Comparison of ENCODE assay signal across 12 mouse cellular contexts in the genomic region with DNA sequence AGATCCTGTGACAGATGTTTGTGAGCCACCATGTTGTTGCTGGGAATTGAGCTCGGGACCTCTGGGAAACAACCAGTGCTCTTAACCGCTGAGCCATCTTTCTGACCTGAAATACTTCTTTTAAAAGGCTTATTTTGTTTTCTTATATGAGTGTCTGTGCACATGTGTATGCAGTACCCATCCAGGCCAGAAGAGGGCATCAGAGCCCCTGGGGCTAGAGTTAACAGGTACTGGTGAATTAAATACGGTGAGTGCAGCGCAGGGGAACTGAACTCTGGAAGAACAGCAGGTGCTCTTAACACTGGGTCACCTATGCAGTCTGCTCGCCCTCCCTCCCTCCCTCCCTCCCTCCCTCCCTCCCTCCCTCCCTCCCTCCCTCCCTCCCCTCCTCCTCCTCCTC. TPM values are rescaled to one million over a fixed set of nuclear protein-coding genes. Genes with fewer than 3 reads are reported as not detected.
DNase-seq lines count a peak whose midpoint lies in the region; ATAC-seq and TF ChIP-seq lines count a peak whose summit lies in the region.
"Had no signal": no experiment of that assay in that cellular context is flagged by ENCODE, and none has a peak within 500 bp of the region (broad histone marks: within the 10 kb centered on the region; RNA-seq: fewer than 3 reads in every experiment).

No protein-coding gene starts in this region.

- H3K9ac ChIP-seq in liver, embryonic 14.5 days (replicated peaks), result no peak overlapping the region
- no peak overlapping the region for H3K9ac ChIP-seq in liver, embryonic 12.5 days
- no peak overlapping the region for H3K9ac ChIP-seq in MEL (ENCODE audit: control insufficient read depth, low read depth, low read length, poor library complexity, severe bottlenecking)
- H3K9ac ChIP-seq in stomach, postnatal 0 days (ENCODE audit: low read length), result no peak overlapping the region
- H3K9ac ChIP-seq: limb, embryonic 15.5 days; neural tube, embryonic 12.5 days had no signal

- ATAC-seq in liver, embryonic 14.5 days (ENCODE audit: insufficient read depth), result no peak
- no peak for ATAC-seq in liver, embryonic 12.5 days
- ATAC-seq in stomach, postnatal 0 days (ENCODE audit: low FRiP score, low TSS enrichment), result no peak

- no peak for TF ChIP-seq EP300 in liver, embryonic 14.5 days (IDR thresholded peaks at IDR 0.05; ENCODE audit: low read depth)
- no peak for TF ChIP-seq EP300 in MEL (IDR thresholded peaks at IDR 0.05; ENCODE audit: low read depth in 1 of 2, low read length in 2 of 2)
- TF ChIP-seq EP300 in stomach, postnatal 0 days (optimal IDR thresholded peaks at IDR 0.05), result no peak

- H3K4me3 ChIP-seq in gastrocnemius, adult 2 months, result no peak overlapping the region
- H3K4me3 ChIP-seq in liver, embryonic 14.5 days (ENCODE audit: insufficient read depth in 1 of 2, low read depth in 2 of 2, low read length in 2 of 2), result no peak overlapping the region
- no peak overlapping the region for H3K4me3 ChIP-seq in liver, embryonic 12.5 days
- H3K4me3 ChIP-seq in MEL (ENCODE audit: control insufficient read depth in 1 of 2, insufficient read depth in 1 of 2, low read depth in 2 of 2, low read length in 2 of 2), result no peak overlapping the region
- no peak overlapping the region for H3K4me3 ChIP-seq in stomach, postnatal 0 days (ENCODE audit: low read depth, low read length)
- H3K4me3 ChIP-seq: limb, embryonic 15.5 days; neural tube, embryonic 12.5 days had no signal

- no peaks in the 10 kb centered on the region for H3K27me3 ChIP-seq in liver, embryonic 14.5 days (ENCODE audit: control insufficient read depth, insufficient read depth, low read length)
- H3K27me3 ChIP-seq in liver, embryonic 12.5 days (replicated peaks), result no peaks in the 10 kb centered on the region
- no peaks in the 10 kb centered on the region for H3K27me3 ChIP-seq in MEL (ENCODE audit: control insufficient read depth in 1 of 2, insufficient read depth in 2 of 2, low read length in 2 of 2)
- H3K27me3 ChIP-seq in stomach, postnatal 0 days (ENCODE audit: control insufficient read depth, insufficient read depth, low read length), result no peaks in the 10 kb centered on the region
- H3K27me3 ChIP-seq: limb, embryonic 15.5 days; neural tube, embryonic 12.5 days had no signal

- H3K9me3 ChIP-seq in liver, embryonic 14.5 days (ENCODE audit: control insufficient read depth, low read length), result no peaks in the 10 kb centered on the region
- no peaks in the 10 kb centered on the region for H3K9me3 ChIP-seq in liver, embryonic 12.5 days (replicated peaks)
- no peaks in the 10 kb centered on the region for H3K9me3 ChIP-seq in MEL (replicated peaks; ENCODE audit: insufficient read depth, low read length)
- H3K9me3 ChIP-seq in stomach, postnatal 0 days (ENCODE audit: control insufficient read depth, low read length), result no peaks in the 10 kb centered on the region
- H3K9me3 ChIP-seq: limb, embryonic 15.5 days; neural tube, embryonic 12.5 days had no signal

- 60% methylated on average over 5 of the region's 5 CpGs for WGBS in liver, embryonic 14.5 days (ENCODE audit: insufficient replicate concordance)
- WGBS in liver, embryonic 12.5 days (ENCODE audit: insufficient replicate concordance), result 54% methylated on average over 4 of the region's 5 CpGs
- WGBS in stomach, postnatal 0 days, result 84% methylated on average over 5 of the region's 5 CpGs

- H3K36me3 ChIP-seq in liver, embryonic 14.5 days (replicated peaks; ENCODE audit: control insufficient read depth, insufficient read depth, low read depth), result no peaks in the 10 kb centered on the region
- H3K36me3 ChIP-seq in liver, embryonic 12.5 days, result no peaks in the 10 kb centered on the region
- no peaks in the 10 kb centered on the region for H3K36me3 ChIP-seq in MEL (ENCODE audit: control insufficient read depth in 1 of 2, insufficient read depth in 2 of 2, low read length in 2 of 2)
- no peaks in the 10 kb centered on the region for H3K36me3 ChIP-seq in stomach, postnatal 0 days (ENCODE audit: control insufficient read depth, insufficient read depth, low read length)
- H3K36me3 ChIP-seq: limb, embryonic 15.5 days; neural tube, embryonic 12.5 days had no signal

- no peaks in the 10 kb centered on the region for H3K4me1 ChIP-seq in liver, embryonic 14.5 days (replicated peaks; ENCODE audit: control insufficient read depth in 2 of 2, insufficient read depth in 2 of 2, low read length in 1 of 2)
- no peaks in the 10 kb centered on the region for H3K4me1 ChIP-seq in liver, embryonic 12.5 days
- H3K4me1 ChIP-seq in MEL (ENCODE audit: control insufficient read depth in 1 of 2, insufficient read depth in 2 of 2, low read length in 2 of 2), result no peaks in the 10 kb centered on the region
- no peaks in the 10 kb centered on the region for H3K4me1 ChIP-seq in stomach, postnatal 0 days (replicated peaks; ENCODE audit: control insufficient read depth, insufficient read depth)
- H3K4me1 ChIP-seq: limb, embryonic 15.5 days; neural tube, embryonic 12.5 days had no signal

- peak; percentile 34; the same call in 1 of the 2 replicates for TF ChIP-seq CTCF in gastrocnemius, adult 2 months (IDR thresholded peaks at IDR 0.05)
- peak; percentile 57 for TF ChIP-seq CTCF in liver, embryonic 14.5 days (IDR thresholded peaks at IDR 0.05; ENCODE audit: low read depth)
- TF ChIP-seq CTCF in MEL (IDR thresholded peaks at IDR 0.05 in 2 of 3, conservative IDR thresholded peaks at IDR 0.05 in 1 of 3; ENCODE audit: control insufficient read depth in 1 of 3, insufficient read depth in 1 of 3, low read depth in 2 of 3, low read length in 3 of 3, poor library complexity in 1 of 3, severe bottlenecking in 1 of 3), result peak; percentile 31 to 51 (median 39)
- peak; percentile 43 for TF ChIP-seq CTCF in stomach, postnatal 0 days (IDR thresholded peaks at IDR 0.05; ENCODE audit: low read depth)

- H3K4me2 ChIP-seq in liver, embryonic 14.5 days (ENCODE audit: low read depth), result no peak overlapping the region
- H3K4me2 ChIP-seq in liver, embryonic 12.5 days, result no peak overlapping the region
- H3K4me2 ChIP-seq in stomach, postnatal 0 days (replicated peaks; ENCODE audit: low read depth), result no peak overlapping the region
- H3K4me2 ChIP-seq: limb, embryonic 15.5 days; neural tube, embryonic 12.5 days had no signal

- DNase-seq in gastrocnemius, adult 2 months, result no peak
- no peak for DNase-seq in gastrocnemius, adult 8-10 months (ENCODE audit: low spot score in 2 of 2)
- no peak for DNase-seq in liver, embryonic 14.5 days (ENCODE audit: low read depth in 3 of 3, low spot score in 3 of 3)
- DNase-seq in MEL (ENCODE audit: low read depth, low spot score), result peak; percentile 21
- no peak for DNase-seq in stomach, postnatal 0 days (ENCODE audit: low spot score)
- no peak for DNase-seq in neural tube, embryonic 10.5 days (ENCODE audit: extremely low spot score, low spot score)
- no peak for DNase-seq in kidney, postnatal 14 days

- no peaks in the 10 kb centered on the region for H3K79me2 ChIP-seq in MEL (ENCODE audit: control insufficient read depth, insufficient read depth, low read length, poor library complexity)

- TF ChIP-seq RAD21 in MEL (IDR thresholded peaks at IDR 0.05; ENCODE audit: low read depth, low read length), result no peak

- intact Hi-C loops in gastrocnemius, adult 2 months (cut with DNase I), result loop anchor here (5.0 kb wide), 1 partner anchor 927 kb away; no protein-coding TSS in a partner anchor

- TF ChIP-seq POLR2A in MEL (IDR thresholded peaks at IDR 0.05; ENCODE audit: control insufficient read depth in 1 of 2, insufficient read depth in 1 of 2, low read depth in 1 of 2, low read length in 2 of 2, poor library complexity in 1 of 2), result no peak

- no peak overlapping the region for H3K27ac ChIP-seq in gastrocnemius, adult 2 months
- H3K27ac ChIP-seq in liver, embryonic 14.5 days, result no peak overlapping the region
- no peak overlapping the region for H3K27ac ChIP-seq in liver, embryonic 12.5 days
- H3K27ac ChIP-seq in MEL (ENCODE audit: control insufficient read depth, low read depth, low read length), result no peak overlapping the region
- no peak overlapping the region for H3K27ac ChIP-seq in stomach, postnatal 0 days (replicated peaks)
- H3K27ac ChIP-seq: limb, embryonic 15.5 days; neural tube, embryonic 12.5 days had no signal

RNA-seq across cellular contexts. Expression of gene Gm6793, which starts 30.3 kb away (rescaled TPM):
- total RNA-seq in gastrocnemius, adult 2 months (2021), result not detected
- not detected for total RNA-seq in gastrocnemius, adult 8-10 months (2022)
- polyA plus RNA-seq in liver, embryonic 14.5 days (2012; rRNA removed), result 0.08 and 0.17 TPM in 2 replicates
- 0.33 TPM in 1 of 2 replicates, not detected in the other for polyA plus RNA-seq in liver, embryonic 14.5 days (2014; fragmentation: Nextera tagmentation; extraction: Ambion mirVana)
- not detected in 2 replicates for polyA plus RNA-seq in liver, embryonic 12.5 days (2016; fragmentation: Nextera tagmentation; extraction: Ambion mirVana)
- total RNA-seq in MEL (2012; rRNA removed), result 0.10 and 0.19 TPM in 2 replicates
- polyA plus RNA-seq in MEL (2012; ENCODE audit: insufficient read depth in 1 of 2, insufficient read length in 2 of 2, low read depth in 1 of 2, low replicate concordance in 2 of 2, missing spikeins in 1 of 2), result under 1 TPM in 1 of 2 experiments, not detected in 1; 0.46 TPM
- 0.23 and 0.28 TPM in 2 replicates for polyA plus RNA-seq in stomach, postnatal 0 days (2015; fragmentation: Nextera tagmentation; extraction: Ambion mirVana)
- polyA plus RNA-seq: cerebellum, adult 2 months; urinary bladder, adult 2 months had no signal

RNA-seq across cellular contexts. Expression of gene Terf2ip, which starts 34.0 kb away (rescaled TPM):
- 10 to 100 TPM; 10.1 to 11.0 TPM for total RNA-seq in gastrocnemius, adult 2 months (2021)
- 10 to 100 TPM in 1 of 4 experiments, 1 to 10 TPM in 3; 8.6 to 10.6 (median 9.2) TPM for total RNA-seq in gastrocnemius, adult 8-10 months (2022)
- 2.9 and 3.9 TPM in 2 replicates for polyA plus RNA-seq in liver, embryonic 14.5 days (2012; rRNA removed)
- 3.2 and 3.5 TPM in 2 replicates for polyA plus RNA-seq in liver, embryonic 14.5 days (2014; fragmentation: Nextera tagmentation; extraction: Ambion mirVana)
- 9.8 and 10.8 TPM in 2 replicates for polyA plus RNA-seq in liver, embryonic 12.5 days (2016; fragmentation: Nextera tagmentation; extraction: Ambion mirVana)
- total RNA-seq in MEL (2012; rRNA removed), result 10.9 and 12.5 TPM in 2 replicates
- 10 to 100 TPM in 1 of 2 experiments, not detected in 1; 15.1 TPM for polyA plus RNA-seq in MEL (2012; ENCODE audit: insufficient read depth in 1 of 2, insufficient read length in 2 of 2, low read depth in 1 of 2, low replicate concordance in 2 of 2, missing spikeins in 1 of 2)
- polyA plus RNA-seq in stomach, postnatal 0 days (2015; fragmentation: Nextera tagmentation; extraction: Ambion mirVana), result 10.2 and 11.2 TPM in 2 replicates

RNA-seq across cellular contexts. Expression of gene Kars, which starts 34.1 kb away (rescaled TPM):
- 100 to 1,000 TPM; 124 to 125 TPM for total RNA-seq in gastrocnemius, adult 2 months (2021)
- 100 to 1,000 TPM; 128 to 150 (median 134) TPM for total RNA-seq in gastrocnemius, adult 8-10 months (2022)
- polyA plus RNA-seq in liver, embryonic 14.5 days (2012; rRNA removed), result 39.4 and 58.9 TPM in 2 replicates
- polyA plus RNA-seq in liver, embryonic 14.5 days (2014; fragmentation: Nextera tagmentation; extraction: Ambion mirVana), result 93.6 and 105 TPM in 2 replicates
- 162 and 163 TPM in 2 replicates for polyA plus RNA-seq in liver, embryonic 12.5 days (2016; fragmentation: Nextera tagmentation; extraction: Ambion mirVana)
- 295 and 302 TPM in 2 replicates for total RNA-seq in MEL (2012; rRNA removed)
- polyA plus RNA-seq in MEL (2012; ENCODE audit: insufficient read depth in 1 of 2, insufficient read length in 2 of 2, low read depth in 1 of 2, low replicate concordance in 2 of 2, missing spikeins in 1 of 2), result 100 to 1,000 TPM; 355 to 642 TPM
- polyA plus RNA-seq in stomach, postnatal 0 days (2015; fragmentation: Nextera tagmentation; extraction: Ambion mirVana), result 96.0 and 96.5 TPM in 2 replicates

RNA-seq across cellular contexts. Expression of gene Adat1, which starts 53.1 kb away (rescaled TPM):
- total RNA-seq in gastrocnemius, adult 2 months (2021), result 1 to 10 TPM; 2.4 to 2.7 TPM
- 1 to 10 TPM; 1.7 to 2.5 (median 2.3) TPM for total RNA-seq in gastrocnemius, adult 8-10 months (2022)
- polyA plus RNA-seq in liver, embryonic 14.5 days (2012; rRNA removed), result 2.8 and 3.4 TPM in 2 replicates
- 2.4 and 2.5 TPM in 2 replicates for polyA plus RNA-seq in liver, embryonic 14.5 days (2014; fragmentation: Nextera tagmentation; extraction: Ambion mirVana)
- polyA plus RNA-seq in liver, embryonic 12.5 days (2016; fragmentation: Nextera tagmentation; extraction: Ambion mirVana), result 6.9 and 7.3 TPM in 2 replicates
- 6.4 and 8.3 TPM in 2 replicates for total RNA-seq in MEL (2012; rRNA removed)
- polyA plus RNA-seq in MEL (2012; ENCODE audit: insufficient read depth in 1 of 2, insufficient read length in 2 of 2, low read depth in 1 of 2, low replicate concordance in 2 of 2, missing spikeins in 1 of 2), result 1 to 10 TPM in 1 of 2 experiments, not detected in 1; 9.3 TPM
- 2.5 TPM in 2 replicates for polyA plus RNA-seq in stomach, postnatal 0 days (2015; fragmentation: Nextera tagmentation; extraction: Ambion mirVana)
